Mouse (Mus musculus) hindbrain, embryonic 13.5 days (tissue): ENCODE measurements around the gene Rxra. TPM values are rescaled to one million over a fixed set of nuclear protein-coding genes. Genes with fewer than 3 reads are reported as not detected.
A peak's percentile ranks its signal among the peaks of the same experiment; 100 is the strongest.

Experiments
- ATAC-seq: fragments of 200-750 bp; cut with Nextera tagmentation; 2 replicates; pipeline ENCODE4 v1.8.0; 2017; ENCODE audit warnings: moderate TSS enrichment; ENCODE audit not compliant: low FRiP score
- H3K27ac ChIP-seq: fragments of 300-500 bp; sonication (generic); 2 replicates; pipeline ENCODE4 v1.5.1; 2015; ENCODE audit warnings: inconsistent platforms, mild to moderate bottlenecking, moderate library complexity
- H3K27me3 ChIP-seq: fragments of 300-500 bp; sonication (generic); 2 replicates; pipeline ENCODE4 v1.6.1; 2015; ENCODE audit warnings: mild to moderate bottlenecking, inconsistent platforms
- H3K36me3 ChIP-seq: fragments of 300-500 bp; sonication (generic); 2 replicates; pipeline ENCODE4 v1.6.1; 2015; ENCODE audit warnings: mild to moderate bottlenecking, inconsistent platforms
- H3K4me1 ChIP-seq: fragments of 300-500 bp; sonication (generic); replicated peaks from 2 replicates; pipeline ENCODE4 v1.6.1; 2015; ENCODE audit warnings: inconsistent platforms
- H3K4me2 ChIP-seq: fragments of 300-500 bp; sonication (generic); 2 replicates; pipeline ENCODE4 v1.6.1; 2015; ENCODE audit warnings: inconsistent platforms, mild to moderate bottlenecking, moderate library complexity
- H3K4me3 ChIP-seq: fragments of 300-500 bp; sonication (generic); 2 replicates; pipeline ENCODE4 v1.5.1; 2015; ENCODE audit warnings: mild to moderate bottlenecking, inconsistent platforms
- H3K9ac ChIP-seq: fragments of 300-500 bp; sonication (generic); 2 replicates; pipeline ENCODE4 v1.6.1; 2015; ENCODE audit warnings: mild to moderate bottlenecking, inconsistent platforms
- H3K9me3 ChIP-seq: fragments of 300-500 bp; sonication (generic); 2 replicates; pipeline ENCODE4 v1.6.1; 2016; ENCODE audit warnings: inconsistent platforms
- whole genome bisulfite sequencing: fragments of 180-500 bp; shearing (Covaris S2); methylation state at CpG from one replicate; pipeline ENCODE4 v1.1.7; 2015; 5-methylcytosine and 5-hydroxymethylcytosine counted together
- polyA plus RNA-seq: library from polyadenylated mRNA; unstranded; fragments of >200 nt; fragmentation: Nextera tagmentation; extraction: Ambion mirVana; gene quantifications from 2 replicates; pipeline ENCODE4 v1.2.1, GENCODE M21; 2015

The Rxra gene
- polyA plus RNA-seq, 1 experiment from 2014 or later = 4.7 TPM

DNA sequence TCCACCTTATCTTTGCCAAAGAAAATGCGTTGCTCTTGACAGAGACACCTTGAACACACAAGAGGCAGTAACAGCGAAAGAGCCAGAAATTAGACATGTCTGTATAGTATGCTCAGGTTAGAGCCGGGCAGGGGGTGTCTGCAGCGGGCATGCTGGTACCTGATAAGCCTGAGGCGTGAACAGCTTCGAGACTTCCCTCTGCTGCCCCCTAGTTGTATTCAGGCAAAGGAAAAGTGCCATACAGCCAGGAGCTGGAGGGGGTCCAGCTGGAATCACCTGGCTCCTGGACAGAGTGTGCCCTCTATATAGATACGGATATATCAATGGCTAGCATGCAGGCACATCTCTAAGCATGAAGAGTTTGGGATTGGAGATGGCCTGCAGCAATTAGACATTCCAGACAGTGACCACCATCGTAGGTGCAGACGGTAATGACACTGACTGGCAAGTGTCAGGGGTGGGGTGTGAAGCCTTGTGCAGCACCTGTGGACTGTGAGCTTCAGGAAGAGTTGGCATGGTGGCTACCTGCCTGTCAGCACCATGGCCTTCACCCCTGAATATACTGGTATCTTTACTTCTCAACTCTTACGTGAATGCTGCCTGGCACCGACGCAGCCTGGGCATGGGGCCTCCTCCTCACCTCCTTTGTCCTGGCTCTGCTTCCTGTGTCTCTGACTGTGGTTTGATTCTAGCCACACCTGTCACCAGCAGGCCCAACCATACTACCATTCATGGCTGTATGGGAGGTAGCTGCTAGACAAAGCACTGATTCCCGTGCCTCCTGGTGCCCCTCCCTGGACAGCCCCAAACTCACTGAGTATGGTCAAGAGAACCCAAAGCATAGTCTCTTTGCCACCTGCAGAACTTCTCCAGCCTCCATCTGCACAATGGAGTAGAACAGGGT is 54.0 kb downstream of the Rxra start:
- Histone ChIP-seq H3K9ac (no peak overlapping the region), H3K4me3 (no peak overlapping the region), H3K27me3 (no peaks in the 10 kb centered on the region), H3K4me2 (no peak overlapping the region), H3K27ac (no peak overlapping the region), H3K9me3 (no peaks in the 10 kb centered on the region), H3K36me3 (no peaks in the 10 kb centered on the region), H3K4me1 (peaks cover 61% of the 10 kb centered on the region)
- ATAC-seq = no peak
- WGBS = 76% methylated on average over 13 of the region's 13 CpGs

DNA sequence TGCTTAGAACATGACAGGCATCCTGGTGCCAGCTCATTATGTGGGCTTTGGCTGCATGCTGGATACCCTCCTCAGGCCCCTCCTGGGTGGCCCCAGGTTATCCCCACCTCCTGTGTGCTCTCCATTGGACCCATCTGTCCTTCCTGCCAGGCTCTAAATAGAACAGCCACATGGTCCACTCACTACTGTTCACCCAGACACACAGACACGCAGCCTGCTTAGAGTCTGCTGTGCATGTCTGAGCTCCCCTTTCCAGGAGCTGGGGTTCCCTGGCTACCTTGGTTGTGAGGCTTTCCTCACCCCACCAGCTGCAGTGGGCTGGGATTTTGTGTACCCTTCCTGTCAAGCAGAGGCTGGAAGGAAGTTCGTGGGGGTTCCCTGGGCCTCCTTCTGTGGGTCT is 56.8 kb downstream of the Rxra start:
- H3K9ac ChIP-seq = peak overlapping the region; percentile 51
- WGBS = 52% methylated on average over 2 of the region's 2 CpGs
- 0 out of 2 replicates have a peak overlapping the region, but pooled peaks have one; percentile 18 for H3K27ac ChIP-seq
- no peak overlapping the region for H3K4me3 ChIP-seq
- no peaks in the 10 kb centered on the region for H3K27me3 ChIP-seq
- H3K4me1 ChIP-seq = peaks cover 48% of the 10 kb centered on the region
- H3K9me3 ChIP-seq = no peaks in the 10 kb centered on the region
- ATAC-seq = no peak
- H3K4me2 ChIP-seq = no peak overlapping the region
- H3K36me3 ChIP-seq = peaks cover 8% of the 10 kb centered on the region; the same call in 1 of the 2 replicates

DNA sequence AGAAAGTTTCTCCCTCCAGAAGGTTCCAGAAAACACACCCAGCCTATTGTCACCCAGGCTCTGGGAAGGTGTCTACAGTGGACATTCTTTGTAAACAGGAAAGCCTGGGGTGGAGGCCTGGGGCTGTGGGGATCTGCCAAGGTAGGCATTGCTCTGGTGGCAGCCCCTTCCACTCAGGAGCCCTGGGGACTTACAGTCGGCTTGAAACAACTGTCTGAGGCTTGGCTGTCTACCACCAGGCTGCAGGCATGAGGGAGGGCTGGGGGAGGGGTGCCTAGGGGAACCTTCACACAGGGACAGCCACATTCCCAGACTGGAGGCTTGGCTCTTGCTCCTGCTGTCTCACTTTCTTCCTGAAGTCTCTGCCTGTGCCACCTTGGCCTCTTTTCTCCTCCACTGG is 58.1 kb downstream of the Rxra start:
- Histone ChIP-seq H3K9ac (no peak overlapping the region), H3K4me3 (no peak overlapping the region), H3K36me3 (peaks cover 8% of the 10 kb centered on the region; the same call in 1 of the 2 replicates), H3K4me1 (peaks cover 49% of the 10 kb centered on the region), H3K27ac (no peak overlapping the region), H3K27me3 (no peaks in the 10 kb centered on the region), H3K4me2 (no peak overlapping the region), H3K9me3 (no peaks in the 10 kb centered on the region)
- 8% methylated on average over 1 of the region's 1 CpGs for WGBS
- no peak for ATAC-seq

DNA sequence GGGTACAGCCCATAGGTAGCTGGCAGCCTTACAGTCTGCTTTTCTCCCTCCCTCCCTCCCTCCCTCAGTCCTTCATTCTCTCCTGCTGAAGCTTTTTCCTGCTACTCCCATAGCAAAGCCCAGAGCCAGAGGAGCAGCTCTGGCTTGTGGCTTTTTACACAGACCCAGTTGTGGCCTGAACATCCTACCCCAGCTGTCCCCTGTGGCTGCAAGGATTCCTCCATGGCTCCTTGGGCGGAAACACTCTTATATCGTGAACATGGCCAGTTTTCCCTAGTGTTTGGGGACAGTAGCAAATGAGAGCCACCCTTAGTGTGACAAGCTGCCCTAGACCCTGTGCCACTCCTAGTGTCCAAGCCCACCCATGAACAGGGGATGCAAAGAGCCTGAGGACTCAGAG is 58.6 kb downstream of the Rxra start:
- no peak overlapping the region for H3K4me2 ChIP-seq
- peaks cover 51% of the 10 kb centered on the region for H3K4me1 ChIP-seq
- H3K9me3 ChIP-seq = no peaks in the 10 kb centered on the region
- H3K27me3 ChIP-seq = no peaks in the 10 kb centered on the region
- H3K27ac ChIP-seq = no peak overlapping the region
- H3K36me3 ChIP-seq = peaks cover 8% of the 10 kb centered on the region; the same call in 1 of the 2 replicates
- 93% methylated on average over 2 of the region's 2 CpGs for WGBS
- H3K4me3 ChIP-seq = no peak overlapping the region
- H3K9ac ChIP-seq = no peak overlapping the region
- ATAC-seq = no peak

DNA sequence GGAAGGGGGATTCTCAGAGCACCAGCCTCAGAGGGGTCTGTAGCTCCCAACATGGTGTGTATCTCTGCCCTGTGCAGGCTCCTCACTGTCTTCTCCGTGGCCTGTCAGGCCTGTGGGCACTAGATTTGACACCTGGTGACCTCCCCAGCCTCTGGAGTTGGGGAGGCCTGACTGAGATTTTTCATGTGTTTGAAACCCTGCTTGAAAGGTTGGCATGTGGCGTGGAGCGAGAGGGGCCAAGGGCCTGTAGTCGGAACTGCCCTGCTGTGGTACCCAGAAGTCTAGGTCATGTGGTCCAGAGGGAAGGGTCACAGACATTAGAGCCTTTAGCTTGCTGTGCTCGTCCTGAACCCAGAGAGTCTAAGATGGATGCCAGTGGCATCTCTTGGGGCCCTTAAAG is 60.6 kb downstream of the Rxra start:
- ATAC-seq = no peak
- Histone ChIP-seq H3K4me2 (no peak overlapping the region), H3K9ac (no peak overlapping the region), H3K4me3 (no peak overlapping the region), H3K27ac (no peak overlapping the region), H3K36me3 (peaks cover 10% of the 10 kb centered on the region), H3K27me3 (no peaks in the 10 kb centered on the region), H3K9me3 (no peaks in the 10 kb centered on the region), H3K4me1 (peaks cover 65% of the 10 kb centered on the region)
- 88% methylated on average over 5 of the region's 5 CpGs for WGBS

DNA sequence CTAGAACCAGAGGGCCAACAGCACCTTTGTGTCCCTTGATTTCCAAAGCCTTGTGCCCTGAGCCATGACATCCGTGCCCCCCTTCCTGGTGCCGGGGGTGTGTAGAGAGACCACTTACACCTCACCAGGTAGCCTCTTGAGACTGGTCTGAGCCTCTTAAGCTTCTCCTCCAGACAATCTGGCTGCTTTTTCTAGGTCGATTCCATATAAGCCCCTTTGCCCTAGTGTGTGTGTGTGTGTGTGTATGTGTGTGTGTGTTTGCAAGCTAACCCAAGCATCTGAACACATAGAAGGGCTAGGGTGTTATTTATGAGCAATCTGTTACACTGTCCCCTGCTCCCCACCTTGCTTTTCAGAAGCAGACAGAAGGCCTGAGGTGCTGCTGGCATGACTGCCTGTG is 62.2 kb downstream of the Rxra start:
- H3K9me3 ChIP-seq = no peaks in the 10 kb centered on the region
- H3K4me3 ChIP-seq = no peak overlapping the region
- H3K36me3 ChIP-seq = peaks cover 12% of the 10 kb centered on the region
- H3K9ac ChIP-seq = 0 out of 2 replicates have a peak overlapping the region, but pooled peaks have one; percentile 56
- no peak for ATAC-seq
- WGBS = 85% methylated on average over 3 of the region's 3 CpGs
- H3K27me3 ChIP-seq = no peaks in the 10 kb centered on the region
- peaks cover 54% of the 10 kb centered on the region for H3K4me1 ChIP-seq
- H3K4me2 ChIP-seq = no peak overlapping the region
- no peak overlapping the region for H3K27ac ChIP-seq

DNA sequence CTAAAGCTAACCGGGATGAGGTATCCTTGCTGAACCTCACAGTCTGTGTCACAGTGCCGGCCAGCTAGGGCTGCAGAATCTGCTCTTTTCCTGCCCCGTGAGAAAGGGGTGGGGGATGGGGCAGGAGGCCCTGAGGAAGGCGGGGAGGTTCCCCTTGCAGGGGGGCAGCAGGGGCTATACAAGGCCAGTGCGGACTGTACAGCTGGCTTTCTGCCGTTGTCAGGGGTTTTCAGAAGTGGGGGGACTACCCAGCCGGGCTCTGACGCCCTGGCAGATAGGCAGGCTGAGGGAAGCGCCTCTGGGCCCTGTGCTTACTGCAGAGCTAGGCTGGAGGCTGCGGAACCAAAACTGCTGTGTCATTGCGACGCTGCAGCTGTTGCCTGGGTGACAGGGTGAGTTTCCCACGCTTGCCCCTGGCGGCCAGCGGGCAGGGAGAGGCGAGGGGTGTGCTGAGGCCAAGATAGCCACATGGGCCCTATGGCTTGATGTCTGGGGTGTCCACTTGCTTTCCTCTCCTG is 63.9 kb downstream of the Rxra start:
- Histone ChIP-seq H3K4me2 (peak overlapping the region; percentile 27), H3K4me1 (peaks cover 49% of the 10 kb centered on the region), H3K27ac (peak overlapping the region; percentile 67), H3K36me3 (peaks cover 12% of the 10 kb centered on the region), H3K4me3 (no peak overlapping the region; the same call in 1 of the 2 replicates), H3K27me3 (no peaks in the 10 kb centered on the region), H3K9me3 (no peaks in the 10 kb centered on the region), H3K9ac (peak overlapping the region; percentile 56)
- peak; percentile 82 for ATAC-seq
- 1% methylated on average over 16 of the region's 16 CpGs for WGBS

DNA sequence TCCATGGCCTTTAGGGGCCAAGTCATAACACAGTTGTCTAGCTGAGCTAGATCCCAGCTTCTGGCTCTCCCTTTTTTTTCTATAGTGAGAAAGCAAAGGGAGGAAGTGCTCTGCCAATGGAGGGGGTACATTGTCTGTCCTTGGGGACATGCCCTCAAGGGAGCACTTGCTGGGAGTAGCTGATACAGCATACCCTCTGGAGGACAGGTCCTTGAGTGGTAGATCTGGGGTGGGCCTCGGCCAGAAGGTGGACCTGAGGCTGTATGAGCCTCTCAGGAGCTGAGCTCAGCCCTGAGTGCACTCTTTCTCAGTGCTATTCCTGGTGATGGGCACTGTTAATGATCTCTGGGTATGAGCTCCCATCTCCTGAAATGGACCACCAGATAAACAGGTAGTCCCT is 66.9 kb downstream of the Rxra start:
- H3K9ac ChIP-seq = no peak overlapping the region
- no peak overlapping the region for H3K27ac ChIP-seq
- no peak overlapping the region for H3K4me2 ChIP-seq
- H3K4me1 ChIP-seq = peaks cover 75% of the 10 kb centered on the region
- no peaks in the 10 kb centered on the region for H3K9me3 ChIP-seq
- ATAC-seq = no peak
- peaks cover 6% of the 10 kb centered on the region for H3K36me3 ChIP-seq
- H3K4me3 ChIP-seq = no peak overlapping the region
- no peaks in the 10 kb centered on the region for H3K27me3 ChIP-seq
- 95% methylated on average over 1 of the region's 1 CpGs for WGBS

DNA sequence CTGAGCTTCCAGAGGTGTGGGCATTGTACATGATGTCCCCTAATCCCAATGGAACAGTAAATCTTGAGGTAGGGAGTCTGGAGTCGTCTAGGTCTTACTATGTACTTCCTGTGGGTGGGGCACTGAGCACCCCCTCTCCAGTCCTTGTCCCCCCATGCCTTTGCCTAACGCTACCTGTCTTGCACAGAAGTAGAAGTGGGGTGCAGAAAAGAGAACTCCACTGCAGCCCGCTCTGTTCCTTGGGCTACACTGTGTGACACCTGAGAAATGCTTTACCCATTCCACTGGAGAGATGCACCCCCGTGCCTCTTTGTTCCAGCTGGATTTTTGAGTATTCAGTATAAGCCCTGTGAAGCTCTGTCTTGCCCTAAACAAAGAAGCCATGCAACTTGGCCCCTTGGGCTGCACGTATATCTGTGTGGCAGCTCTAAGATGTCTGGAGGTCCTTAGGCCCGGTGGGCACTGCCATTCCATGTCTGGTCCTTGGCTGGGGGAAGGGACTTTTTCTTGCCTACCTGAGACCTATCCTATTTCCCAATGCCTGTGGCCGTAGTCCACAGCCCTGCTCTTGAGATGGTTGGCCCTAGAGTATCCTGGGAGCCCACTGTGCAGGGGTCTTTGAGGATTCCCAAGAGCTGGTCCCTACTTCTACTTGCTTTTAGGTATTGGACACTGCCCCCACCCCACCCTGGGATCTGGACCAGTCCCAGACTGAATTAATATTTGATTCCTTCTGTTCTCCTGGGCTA is 67.8 kb downstream of the Rxra start:
- H3K9me3 ChIP-seq = no peaks in the 10 kb centered on the region
- ATAC-seq = no peak
- no peak overlapping the region for H3K4me3 ChIP-seq
- H3K27ac ChIP-seq = no peak overlapping the region
- H3K4me1 ChIP-seq = peaks cover 70% of the 10 kb centered on the region
- H3K27me3 ChIP-seq = no peaks in the 10 kb centered on the region
- no peak overlapping the region for H3K9ac ChIP-seq
- 92% methylated on average over 7 of the region's 7 CpGs for WGBS
- H3K4me2 ChIP-seq = no peak overlapping the region
- H3K36me3 ChIP-seq = peaks cover 15% of the 10 kb centered on the region

DNA sequence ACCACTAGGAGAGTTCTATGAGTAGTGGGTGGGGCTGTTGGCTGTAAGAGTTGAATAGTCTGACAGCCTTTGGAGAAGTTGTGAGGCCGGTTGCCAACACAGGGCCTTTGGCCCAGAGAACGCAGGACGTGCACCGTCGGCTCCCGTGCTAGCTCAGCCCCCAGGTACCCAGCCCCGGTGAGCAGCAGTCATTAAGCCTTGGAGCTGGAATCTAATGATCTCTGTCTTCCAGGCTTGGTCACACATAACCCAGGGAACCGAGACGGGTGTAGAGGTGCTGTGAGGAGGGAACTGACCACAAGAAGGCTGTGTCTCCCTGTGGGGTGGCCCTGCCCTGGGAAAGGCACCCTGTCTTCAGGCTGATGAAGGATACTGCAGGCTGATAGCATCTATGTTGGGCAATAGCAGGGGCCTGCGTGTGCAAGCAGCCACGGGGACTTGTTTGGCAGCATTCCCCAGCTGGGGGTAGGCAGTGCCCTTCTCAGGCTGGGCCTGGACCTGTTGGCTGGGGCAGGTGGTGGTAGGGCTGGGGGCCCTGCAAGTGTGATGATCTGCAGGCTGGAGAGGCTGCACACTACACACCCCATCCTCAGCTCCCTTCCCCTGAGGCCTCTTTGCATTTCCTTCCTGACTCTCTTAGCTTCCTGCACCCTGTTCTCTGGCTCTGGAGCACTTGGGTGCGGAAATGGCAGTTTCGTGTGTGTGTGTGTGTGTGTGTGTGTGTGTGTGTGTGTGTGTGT is 68.5 kb downstream of the Rxra start:
- H3K36me3 ChIP-seq = peaks cover 22% of the 10 kb centered on the region
- peaks cover 63% of the 10 kb centered on the region for H3K4me1 ChIP-seq
- H3K4me3 ChIP-seq = no peak overlapping the region
- H3K9ac ChIP-seq = 0 out of 2 replicates have a peak overlapping the region, but pooled peaks have one; percentile 20
- no peak for ATAC-seq
- 68% methylated on average over 13 of the region's 13 CpGs for WGBS
- no peaks in the 10 kb centered on the region for H3K9me3 ChIP-seq
- H3K27me3 ChIP-seq = no peaks in the 10 kb centered on the region
- H3K27ac ChIP-seq = peak overlapping the region; percentile 5; the same call in 1 of the 2 replicates
- no peak overlapping the region for H3K4me2 ChIP-seq

DNA sequence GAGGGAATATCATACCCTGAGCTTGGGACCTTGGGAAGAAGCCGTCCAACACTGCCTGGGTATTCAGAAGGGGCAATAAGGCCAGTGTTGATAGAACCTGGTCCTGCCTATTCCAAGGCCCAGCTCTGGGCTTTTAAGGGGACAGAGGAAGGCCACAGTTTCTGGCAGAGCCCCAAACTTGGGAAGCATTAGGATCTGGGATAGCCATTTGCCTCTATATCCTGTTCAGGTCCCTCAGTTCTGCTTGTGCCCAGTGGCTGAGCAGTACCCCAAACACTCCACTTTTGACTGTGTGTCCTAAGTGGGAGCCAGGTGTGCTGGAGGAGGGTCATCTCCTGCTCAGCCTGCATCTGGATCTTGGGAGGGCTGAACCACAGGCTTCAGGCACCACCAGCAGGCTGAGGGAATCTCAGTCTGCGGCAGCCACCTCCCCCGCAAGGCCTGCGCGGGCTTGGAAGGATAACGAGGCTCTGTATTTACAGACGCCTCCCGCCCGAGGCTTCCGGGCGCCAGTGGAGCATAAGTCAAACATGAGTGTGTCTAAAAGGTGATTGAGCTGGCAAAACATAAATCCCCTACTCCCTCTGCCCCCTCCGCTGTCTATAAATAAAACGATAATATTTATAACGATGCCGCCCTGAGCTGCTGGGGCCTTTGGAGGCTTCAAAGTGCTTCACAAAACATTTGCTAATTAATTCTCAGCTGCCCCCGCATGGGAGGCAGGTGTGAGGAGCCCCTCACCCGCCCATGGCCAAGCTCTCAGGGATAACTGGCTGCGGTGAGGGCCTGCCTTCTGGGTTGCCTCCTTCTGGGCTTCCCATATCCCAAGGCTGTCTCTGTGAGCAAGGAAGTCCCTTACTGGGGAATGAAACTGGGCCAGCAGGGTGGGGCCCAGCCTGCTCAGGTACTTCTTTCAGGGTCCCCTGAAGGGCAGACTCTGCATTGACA is 69.7 kb downstream of the Rxra start:
- Histone ChIP-seq H3K4me3 (no peak overlapping the region), H3K27me3 (no peaks in the 10 kb centered on the region), H3K36me3 (peaks cover 30% of the 10 kb centered on the region), H3K9me3 (no peaks in the 10 kb centered on the region), H3K4me2 (no peak overlapping the region), H3K9ac (peak overlapping the region; percentile 40), H3K27ac (peak overlapping the region; percentile 59), H3K4me1 (peaks cover 54% of the 10 kb centered on the region)
- WGBS = 24% methylated on average over 18 of the region's 18 CpGs
- ATAC-seq = no peak
